8 mouse cellular contexts compared by ENCODE assay signal in genomic region chr14:21584468-21585135, GRCm38 (mm10).
A peak's percentile ranks its signal among the peaks of the same experiment; 100 is the strongest.
DNase-seq lines count a peak whose midpoint lies in the region; ATAC-seq and TF ChIP-seq lines count a peak whose summit lies in the region.

No protein-coding gene starts in this region.

- no peak overlapping the region for H3K9ac ChIP-seq in forebrain, embryonic 15.5 days (replicated peaks)
- H3K9ac ChIP-seq in forebrain, embryonic 16.5 days (replicated peaks; ENCODE audit: low read depth, low read length) = no peak overlapping the region
- H3K9ac ChIP-seq in liver, adult 2 months (ENCODE audit: low read depth, low read length) = no peak overlapping the region
- no peak overlapping the region for H3K9ac ChIP-seq in intestine, embryonic 15.5 days

- 0 out of 2 replicates have a peak overlapping the region, but pooled peaks have one; percentile 31 for H3K27ac ChIP-seq in forebrain, embryonic 15.5 days (replicated peaks)
- no peak overlapping the region for H3K27ac ChIP-seq in forebrain, embryonic 16.5 days (ENCODE audit: low read length)
- peak overlapping the region; percentile 80 for H3K27ac ChIP-seq in liver, adult 2 months (replicated peaks; ENCODE audit: insufficient read depth, low read depth, low read length)
- no peak overlapping the region for H3K27ac ChIP-seq in intestine, embryonic 15.5 days

- no peaks in the 10 kb centered on the region for H3K9me3 ChIP-seq in forebrain, embryonic 15.5 days
- no peaks in the 10 kb centered on the region for H3K9me3 ChIP-seq in forebrain, embryonic 16.5 days (ENCODE audit: control insufficient read depth, low read length)
- no peaks in the 10 kb centered on the region for H3K9me3 ChIP-seq in intestine, embryonic 15.5 days

- no peak overlapping the region for H3K4me3 ChIP-seq in forebrain, embryonic 15.5 days
- no peak overlapping the region for H3K4me3 ChIP-seq in forebrain, embryonic 16.5 days (replicated peaks; ENCODE audit: low read length)
- H3K4me3 ChIP-seq in liver, adult 2 months (ENCODE audit: insufficient read depth, low read depth, low read length) = no peak overlapping the region
- H3K4me3 ChIP-seq in intestine, embryonic 15.5 days (replicated peaks) = no peak overlapping the region

- no peaks in the 10 kb centered on the region for H3K27me3 ChIP-seq in forebrain, embryonic 15.5 days
- H3K27me3 ChIP-seq in forebrain, embryonic 16.5 days (replicated peaks; ENCODE audit: control insufficient read depth, insufficient read depth, low read length) = no peaks in the 10 kb centered on the region
- no peaks in the 10 kb centered on the region for H3K27me3 ChIP-seq in liver, adult 2 months (ENCODE audit: control insufficient read depth, insufficient read depth, low read length)
- no peaks in the 10 kb centered on the region for H3K27me3 ChIP-seq in intestine, embryonic 15.5 days (replicated peaks)

- WGBS in forebrain, embryonic 15.5 days = 7% methylated on average over 6 of the region's 6 CpGs
- 8% methylated on average over 6 of the region's 6 CpGs for WGBS in forebrain, embryonic 16.5 days
- WGBS in liver, adult 2 months = 20% methylated on average over 6 of the region's 6 CpGs
- WGBS in intestine, embryonic 15.5 days = 24% methylated on average over 6 of the region's 6 CpGs

- TF ChIP-seq POLR2A in liver, adult 2 months (IDR thresholded peaks at IDR 0.05; ENCODE audit: extremely low read depth, insufficient read depth, low read length) = no peak

- H3K36me3 ChIP-seq in forebrain, embryonic 15.5 days = no peaks in the 10 kb centered on the region
- H3K36me3 ChIP-seq in forebrain, embryonic 16.5 days (ENCODE audit: control insufficient read depth, insufficient read depth) = no peaks in the 10 kb centered on the region
- no peaks in the 10 kb centered on the region for H3K36me3 ChIP-seq in liver, adult 2 months (ENCODE audit: control insufficient read depth, insufficient read depth, low read length)
- no peaks in the 10 kb centered on the region for H3K36me3 ChIP-seq in intestine, embryonic 15.5 days

- peak; percentile 50 for TF ChIP-seq CTCF in liver, adult 2 months (IDR thresholded peaks at IDR 0.05; ENCODE audit: low read depth, low read length)

- peaks cover 21% of the 10 kb centered on the region; the same call in 1 of the 2 replicates for H3K79me2 ChIP-seq in liver, adult 2 months (ENCODE audit: control insufficient read depth, insufficient read depth, low read length)

- peaks cover 77% of the 10 kb centered on the region for H3K4me1 ChIP-seq in forebrain, embryonic 15.5 days
- peaks cover 38% of the 10 kb centered on the region for H3K4me1 ChIP-seq in forebrain, embryonic 16.5 days (replicated peaks; ENCODE audit: control insufficient read depth, insufficient read depth, low read length)
- H3K4me1 ChIP-seq in liver, adult 2 months (ENCODE audit: control insufficient read depth, insufficient read depth, low read length) = peaks cover 25% of the 10 kb centered on the region
- peaks cover 30% of the 10 kb centered on the region for H3K4me1 ChIP-seq in intestine, embryonic 15.5 days (replicated peaks)

- no peak overlapping the region for H3K4me2 ChIP-seq in forebrain, embryonic 15.5 days (replicated peaks)
- H3K4me2 ChIP-seq in forebrain, embryonic 16.5 days (ENCODE audit: low read length) = no peak overlapping the region
- no peak overlapping the region for H3K4me2 ChIP-seq in intestine, embryonic 15.5 days (replicated peaks)

- ATAC-seq in forebrain, embryonic 15.5 days (replicated peaks) = no peak
- no peak for ATAC-seq in forebrain, embryonic 16.5 days
- ATAC-seq in intestine, embryonic 15.5 days = no peak

- DNase-seq in A20 (ENCODE audit: low read depth, low spot score) = peak; percentile 49
- DNase-seq in adrenal gland, postnatal 36 days = peak; percentile 42 to 48
- DNase-seq in liver, adult 2 months (ENCODE audit: extremely low read depth, low read depth, low spot score) = peak; percentile 82
- DNase-seq in layer of hippocampus, postnatal 10 days (ENCODE audit: low spot score in 2 of 2) = no peak
- no peak for DNase-seq in right cerebral cortex, postnatal 14 days

Comparison
In these comparisons a context has a peak if more than half of its experiments do, and no peak if none do; other contexts are left out.
1. H3K27ac ChIP-seq: peak in forebrain, embryonic 15.5 days (single experiment) and liver, adult 2 months (single experiment); none in forebrain, embryonic 16.5 days (single experiment) and intestine, embryonic 15.5 days (single experiment).
2. DNase-seq: peak in A20 (single experiment), adrenal gland, postnatal 36 days (2 of 2) and liver, adult 2 months (single experiment); none in layer of hippocampus, postnatal 10 days (0 of 2) and right cerebral cortex, postnatal 14 days (single experiment).